Mouse (Mus musculus) MEL (cell line): ENCODE results near the gene Kdelc2. TPM values are rescaled to one million over a fixed set of nuclear protein-coding genes. Genes with fewer than 3 reads are reported as not detected.

ENCODE experiments used
- DNase-seq: peaks from one replicate; pipeline ENCODE4 v3.0.0; 2011; ENCODE audit warnings: low read depth, low spot score
- H3K27ac ChIP-seq: 2 replicates; pipeline ENCODE4 v1.5.1; 2012; ENCODE audit warnings: low read depth, mild to moderate bottlenecking, control low read depth, low read length, moderate library complexity; ENCODE audit not compliant: control insufficient read depth
- H3K27me3 ChIP-seq, 2 experiments: fragments of 150-350 bp in 1 of 2; sonication (generic) in 1 of 2; 2 replicates each; pipeline ENCODE4 v1.6.1; 2012; ENCODE audit warnings: low read length in 2 of 2, mild to moderate bottlenecking in 2 of 2, improper control_type of control experiment in 1 of 2, moderate library complexity in 1 of 2; ENCODE audit not compliant: insufficient read depth in 2 of 2, control insufficient read depth in 1 of 2
- H3K36me3 ChIP-seq, 2 experiments: 2 replicates each; pipeline ENCODE4 v1.6.1; 2012 to 2014; ENCODE audit warnings: low read length in 2 of 2, improper control_type of control experiment in 1 of 2, inconsistent platforms in 1 of 2, mild to moderate bottlenecking in 1 of 2; ENCODE audit not compliant: insufficient read depth in 2 of 2, control insufficient read depth in 1 of 2
- H3K4me1 ChIP-seq, 2 experiments: fragments of 150-350 bp in 1 of 2; sonication (generic) in 1 of 2; 2 replicates each; pipeline ENCODE4 v1.6.1; 2012; ENCODE audit warnings: low read length in 2 of 2, improper control_type of control experiment in 1 of 2, mild to moderate bottlenecking in 1 of 2; ENCODE audit not compliant: insufficient read depth in 2 of 2, control insufficient read depth in 1 of 2
- H3K4me3 ChIP-seq, 2 experiments: fragments of 150-350 bp in 1 of 2; sonication (generic) in 1 of 2; 2 replicates each; pipeline ENCODE4 v1.5.1; 2012; ENCODE audit warnings: low read depth in 2 of 2, low read length in 2 of 2, mild to moderate bottlenecking in 2 of 2, moderate library complexity in 2 of 2, control low read depth in 1 of 2, improper control_type of control experiment in 1 of 2; ENCODE audit not compliant: control insufficient read depth in 1 of 2, insufficient read depth in 1 of 2
- H3K79me2 ChIP-seq: 2 replicates; pipeline ENCODE4 v1.6.1; 2012; ENCODE audit warnings: mild to moderate bottlenecking, low read length, moderate library complexity; ENCODE audit not compliant: control insufficient read depth, poor library complexity, insufficient read depth
- H3K9ac ChIP-seq: 2 replicates; pipeline ENCODE4 v1.6.1; 2012; ENCODE audit warnings: low read depth, mild to moderate bottlenecking, control low read depth, low read length, moderate library complexity; ENCODE audit not compliant: control insufficient read depth, poor library complexity, severe bottlenecking
- H3K9me3 ChIP-seq: fragments of 150-350 bp; sonication (generic); replicated peaks from 2 replicates; pipeline ENCODE4 v1.6.1; 2012; ENCODE audit warnings: mild to moderate bottlenecking, low read length, improper control_type of control experiment, moderate library complexity; ENCODE audit not compliant: insufficient read depth
- CHD1 ChIP-seq: IDR thresholded peaks from 2 replicates; pipeline ENCODE4 v1.6.1; 2012; ENCODE audit warnings: low read depth, mild to moderate bottlenecking, inconsistent platforms, low read length, improper control_type of control experiment
- CHD2 ChIP-seq: IDR thresholded peaks from 2 replicates; pipeline ENCODE4 v1.6.1; 2011; ENCODE audit warnings: low read length, improper control_type of control experiment
- E2F4 ChIP-seq: IDR thresholded peaks from 2 replicates; pipeline ENCODE4 v1.6.1; 2011; ENCODE audit warnings: low read depth, low read length, improper control_type of control experiment, borderline replicate concordance
- ELF1 ChIP-seq: IDR thresholded peaks from 2 replicates; pipeline ENCODE4 v1.6.1; 2014; ENCODE audit warnings: low read depth, mild to moderate bottlenecking, inconsistent platforms, low read length, improper control_type of control experiment, moderate library complexity
- GABPA ChIP-seq: IDR thresholded peaks from 2 replicates; pipeline ENCODE4 v1.6.1; 2012; ENCODE audit warnings: low read depth, mild to moderate bottlenecking, inconsistent platforms, low read length, improper control_type of control experiment, moderate library complexity
- HCFC1 ChIP-seq: IDR thresholded peaks from 2 replicates; pipeline ENCODE4 v1.6.1; 2012; ENCODE audit warnings: low read depth, mild to moderate bottlenecking, inconsistent platforms, low read length, improper control_type of control experiment, moderate library complexity
- JUND ChIP-seq: IDR thresholded peaks from 2 replicates; pipeline ENCODE4 v1.6.1; 2011; ENCODE audit warnings: low read depth, mild to moderate bottlenecking, improper control_type of control experiment, low read length
- KAT2A ChIP-seq: conservative IDR thresholded peaks from 2 replicates; pipeline ENCODE4 v1.6.1; 2012; ENCODE audit warnings: low read depth, low read length, improper control_type of control experiment, inconsistent platforms
- MEF2A ChIP-seq: IDR thresholded peaks from 2 replicates; pipeline ENCODE4 v1.6.1; 2014; ENCODE audit warnings: low read depth, mild to moderate bottlenecking, inconsistent platforms, low read length, improper control_type of control experiment; ENCODE audit not compliant: poor library complexity, insufficient replicate concordance, severe bottlenecking; ENCODE audit errors: extremely low read depth
- MYB ChIP-seq: IDR thresholded peaks from 2 replicates; pipeline ENCODE4 v1.6.1; 2011; ENCODE audit warnings: mild to moderate bottlenecking, low read depth, low read length, improper control_type of control experiment
- NELFE ChIP-seq: IDR thresholded peaks from 2 replicates; pipeline ENCODE4 v1.6.1; 2011; ENCODE audit warnings: low read depth, low read length, improper control_type of control experiment
- NRF1 ChIP-seq: IDR thresholded peaks from 2 replicates; pipeline ENCODE4 v1.6.1; 2014; ENCODE audit warnings: low read depth, mild to moderate bottlenecking, inconsistent platforms, low read length, improper control_type of control experiment, moderate library complexity; ENCODE audit not compliant: poor library complexity, insufficient read depth, severe bottlenecking
- POLR2AphosphoS5 ChIP-seq: IDR thresholded peaks from 2 replicates; pipeline ENCODE4 v1.6.1; 2012; ENCODE audit warnings: low read depth, borderline replicate concordance, mild to moderate bottlenecking, inconsistent platforms, low read length, moderate library complexity, mixed read lengths
- RAD21 ChIP-seq: IDR thresholded peaks from 2 replicates; pipeline ENCODE4 v1.6.1; 2011; ENCODE audit warnings: mild to moderate bottlenecking, low read depth, low read length, improper control_type of control experiment
- RCOR1 ChIP-seq: IDR thresholded peaks from 2 replicates; pipeline ENCODE4 v1.6.1; 2012; ENCODE audit warnings: low read depth, mild to moderate bottlenecking, inconsistent platforms, low read length, improper control_type of control experiment
- SIN3A ChIP-seq: IDR thresholded peaks from 2 replicates; pipeline ENCODE4 v1.6.1; 2012; ENCODE audit warnings: low read length, improper control_type of control experiment, inconsistent platforms
- SMC3 ChIP-seq: IDR thresholded peaks from 2 replicates; pipeline ENCODE4 v1.6.1; 2011; ENCODE audit warnings: low read depth, low read length, improper control_type of control experiment
- TAL1 ChIP-seq: IDR thresholded peaks from 2 replicates; pipeline ENCODE4 v1.6.1; 2012; ENCODE audit warnings: mild to moderate bottlenecking, inconsistent platforms, low read length, moderate library complexity, mixed read lengths
- TBP ChIP-seq: IDR thresholded peaks from 2 replicates; pipeline ENCODE4 v1.8.0; 2011; ENCODE audit warnings: low read depth, low read length, improper control_type of control experiment
- TCF12 ChIP-seq: IDR thresholded peaks from 2 replicates; pipeline ENCODE4 v1.6.1; 2014; ENCODE audit warnings: low read depth, mild to moderate bottlenecking, inconsistent platforms, low read length, improper control_type of control experiment, moderate library complexity
- UBTF ChIP-seq: IDR thresholded peaks from 2 replicates; pipeline ENCODE4 v1.6.1; 2012; ENCODE audit warnings: low read depth, mild to moderate bottlenecking, inconsistent platforms, low read length, improper control_type of control experiment, moderate library complexity, borderline replicate concordance; ENCODE audit not compliant: insufficient read depth
- USF1 ChIP-seq: IDR thresholded peaks from 2 replicates; pipeline ENCODE4 v1.6.1; 2014; ENCODE audit warnings: low read depth, mild to moderate bottlenecking, inconsistent platforms, low read length, improper control_type of control experiment, moderate library complexity
- ZC3H11A ChIP-seq: IDR thresholded peaks from 2 replicates; pipeline ENCODE4 v1.6.1; 2012; ENCODE audit warnings: low read depth, mild to moderate bottlenecking, inconsistent platforms, low read length, improper control_type of control experiment
- ZMIZ1 ChIP-seq: IDR thresholded peaks from 2 replicates; pipeline ENCODE4 v1.6.1; 2012; ENCODE audit warnings: low read depth, mild to moderate bottlenecking, inconsistent platforms, low read length, improper control_type of control experiment, moderate library complexity
- polyA plus RNA-seq, 2 experiments: library from polyadenylated mRNA; stranded (reverse) in 1 of 2; unstranded in 1 of 2; fragments of >175 nt in 1 of 2; fragments of >200 nt in 1 of 2; gene quantifications; 2 replicates each; pipeline versions ENCODE4 v1.2.1 to v1.2.4; 2012; ENCODE audit warnings: low replicate concordance in 2 of 2, low read depth in 1 of 2; ENCODE audit not compliant: insufficient read length in 2 of 2, insufficient read depth in 1 of 2, missing spikeins in 1 of 2
- total RNA-seq: library from RNA; depleted of rRNA; stranded (reverse); fragments of 300-350 nt; gene quantifications from 2 replicates; pipeline ENCODE4 v1.2.3, GENCODE M21; 2012

The Kdelc2 gene
- total and polyA plus RNA-seq, 3 experiments: 0.04 to 0.31 TPM; not detected in 1

DNA sequence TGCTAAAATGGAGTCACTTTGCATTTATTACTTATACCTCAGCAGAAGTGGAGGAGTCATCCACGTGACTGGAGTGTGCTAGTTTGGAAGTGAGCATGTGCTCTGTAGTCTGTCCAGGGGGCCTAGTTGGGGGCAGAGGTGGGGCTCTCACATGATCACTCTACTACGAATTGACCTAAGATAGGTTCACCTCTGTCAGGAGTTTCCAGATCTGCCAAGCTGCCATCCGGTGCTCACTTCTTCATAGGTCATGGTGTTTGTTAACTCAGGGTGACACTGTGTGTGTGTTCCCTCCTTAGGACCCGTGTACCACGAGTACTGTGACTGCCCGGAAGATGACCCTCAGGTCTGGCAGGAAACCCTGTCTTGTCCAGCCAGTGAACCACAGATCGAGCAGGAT, 6.3 kb downstream of the Kdelc2 start:
- DNase-seq: no peak
- H3K4me1 ChIP-seq: no peaks in the 10 kb centered on the region
- no peak overlapping the region for H3K4me3 ChIP-seq
- no peak overlapping the region for H3K27ac ChIP-seq
- H3K79me2 ChIP-seq: no peaks in the 10 kb centered on the region
- peaks cover 5 to 8% of the 10 kb centered on the region in 2 experiments; a peak in 3 of 4 replicates for H3K27me3 ChIP-seq
- H3K9me3 ChIP-seq: no peaks in the 10 kb centered on the region
- no peaks in the 10 kb centered on the region for H3K36me3 ChIP-seq
- H3K9ac ChIP-seq: no peak overlapping the region
- no peak for TF ChIP-seq RAD21
- no peak for TF ChIP-seq SIN3A
- no peak for TF ChIP-seq TAL1
- TF ChIP-seq NELFE: no peak
- TF ChIP-seq SMC3: no peak
- TF ChIP-seq JUND: no peak
- no peak for TF ChIP-seq KAT2A
- no peak for TF ChIP-seq TBP
- TF ChIP-seq ZMIZ1: no peak
- TF ChIP-seq HCFC1: no peak
- TF ChIP-seq MYB: no peak
- TF ChIP-seq ZC3H11A: no peak
- no peak for TF ChIP-seq CHD2
- TF ChIP-seq CHD1: no peak
- TF ChIP-seq POLR2AphosphoS5: no peak
- TF ChIP-seq NRF1: no peak
- TF ChIP-seq E2F4: no peak
- no peak for TF ChIP-seq USF1
- no peak for TF ChIP-seq GABPA
- no peak for TF ChIP-seq UBTF

DNA sequence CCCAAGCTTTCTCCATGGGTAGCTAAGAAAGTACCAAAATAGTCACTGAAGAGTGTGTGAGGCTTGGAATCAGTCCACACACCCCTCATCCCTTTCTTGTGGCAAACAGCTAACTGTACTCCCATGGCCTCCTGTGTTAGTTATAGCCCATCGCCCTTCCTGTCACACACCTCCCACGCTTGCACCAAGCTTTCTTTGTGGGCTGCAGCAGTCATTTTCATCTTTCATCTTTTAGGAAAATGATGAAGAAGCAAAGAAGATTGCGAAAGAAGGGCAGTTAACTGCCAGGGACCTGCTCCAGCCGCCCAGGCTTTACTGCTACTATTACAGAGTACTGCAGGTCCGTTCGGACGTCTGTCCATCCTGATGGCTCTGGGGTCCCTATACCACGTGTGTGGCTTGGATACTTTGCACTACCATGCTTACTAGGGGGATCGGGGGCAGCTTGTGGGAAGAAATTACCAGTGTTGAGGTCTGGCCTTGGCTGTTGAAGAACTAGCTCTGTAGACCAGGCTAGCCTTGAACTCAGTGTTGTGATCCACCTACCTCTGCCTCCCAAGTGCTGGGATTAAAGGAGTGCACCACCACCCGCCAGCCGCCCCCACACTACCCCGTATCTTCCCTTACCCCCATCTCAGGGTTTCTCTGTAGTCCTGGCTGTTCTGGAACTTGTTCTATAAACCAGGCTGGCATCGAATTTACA, 14.0 kb downstream of the Kdelc2 start:
- DNase-seq: no peak
- no peaks in the 10 kb centered on the region for H3K79me2 ChIP-seq
- H3K27me3 ChIP-seq: peaks cover 2 to 4% of the 10 kb centered on the region in 2 experiments; a peak in 3 of 4 replicates
- H3K9me3 ChIP-seq: no peaks in the 10 kb centered on the region
- TF ChIP-seq CHD2 (no peak), ELF1 (no peak), POLR2AphosphoS5 (no peak), E2F4 (no peak), NELFE (no peak), MYB (no peak), RCOR1 (no peak), NRF1 (no peak), MEF2A (no peak), TCF12 (no peak)
- H3K36me3 ChIP-seq: no peaks in the 10 kb centered on the region
- no peak overlapping the region for H3K27ac ChIP-seq
- H3K4me1 ChIP-seq: no peaks in the 10 kb centered on the region; a peak in 1 of 4 replicates
- peak overlapping the region in 1 of 2 experiments; percentile 32; a peak in 1 of 4 replicates for H3K4me3 ChIP-seq
- H3K9ac ChIP-seq: no peak overlapping the region
